Mouse (Mus musculus): ENCODE results near the gene Arntl2. TPM values are rescaled to one million over a fixed set of nuclear protein-coding genes. Genes with fewer than 3 reads are reported as not detected.

Arntl2 gene
- not detected in 2 replicates for polyA plus RNA-seq (2012)

GRCm38 (mm10) chr6:146795924-146796545 lies at the start of gene Arntl2:
Arntl2 (plus strand) TSS chr6:146796055.
- H3K4me3 ChIP-seq (replicated peaks) = peak within 1 kb of the TSS; percentile 3
- TF ChIP-seq TAL1 (IDR thresholded peaks at IDR 0.05; ENCODE audit: low read length) (no peak), GATA1 (IDR thresholded peaks at IDR 0.05; ENCODE audit: low read length) (no peak)

DNA sequence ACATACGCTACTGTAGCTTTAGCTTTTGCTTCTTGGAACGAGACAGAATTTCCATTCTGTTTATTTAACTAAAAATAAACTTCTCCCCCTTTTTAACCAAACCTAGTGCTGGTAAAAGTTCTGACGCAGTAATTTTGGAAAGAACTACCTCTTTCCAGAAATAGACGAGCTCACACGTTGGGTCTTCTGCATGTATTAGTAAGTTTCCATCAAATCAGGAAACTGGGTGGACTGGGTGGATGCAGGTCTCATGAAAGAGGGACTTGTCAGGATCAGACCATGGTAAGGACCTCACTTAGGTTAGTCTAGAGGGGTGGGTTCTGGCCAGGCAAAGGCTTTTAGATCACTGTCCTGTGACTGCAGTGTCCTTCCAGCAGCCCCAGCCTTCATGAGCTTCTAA lies 49.3 kb upstream of the Arntl2 start:
- no peaks in the 10 kb centered on the region; the same call in 1 of the 2 replicates for H3K4me1 ChIP-seq (ENCODE audit: control insufficient read depth)
- no peak overlapping the region for H3K4me3 ChIP-seq (replicated peaks)
- no peaks in the 10 kb centered on the region for H3K9me3 ChIP-seq (ENCODE audit: control insufficient read depth, low read length)
- TF ChIP-seq GATA1 (IDR thresholded peaks at IDR 0.05; ENCODE audit: low read length) (no peak), TAL1 (IDR thresholded peaks at IDR 0.05; ENCODE audit: low read length) (no peak)
- H3K36me3 ChIP-seq (ENCODE audit: control insufficient read depth) = no peaks in the 10 kb centered on the region
- H3K27me3 ChIP-seq (ENCODE audit: control insufficient read depth) = no peaks in the 10 kb centered on the region

More at GRCm38 (mm10) chr6:146795924-146796545, at the start of gene Arntl2:
- no peaks in the 10 kb centered on the region for H3K9me3 ChIP-seq (ENCODE audit: control insufficient read depth, low read length)
- H3K36me3 ChIP-seq (ENCODE audit: control insufficient read depth) = no peaks in the 10 kb centered on the region
- peaks cover 26% of the 10 kb centered on the region for H3K27me3 ChIP-seq (ENCODE audit: control insufficient read depth)
- no peaks in the 10 kb centered on the region; the same call in 1 of the 2 replicates for H3K4me1 ChIP-seq (ENCODE audit: control insufficient read depth)

DNA sequence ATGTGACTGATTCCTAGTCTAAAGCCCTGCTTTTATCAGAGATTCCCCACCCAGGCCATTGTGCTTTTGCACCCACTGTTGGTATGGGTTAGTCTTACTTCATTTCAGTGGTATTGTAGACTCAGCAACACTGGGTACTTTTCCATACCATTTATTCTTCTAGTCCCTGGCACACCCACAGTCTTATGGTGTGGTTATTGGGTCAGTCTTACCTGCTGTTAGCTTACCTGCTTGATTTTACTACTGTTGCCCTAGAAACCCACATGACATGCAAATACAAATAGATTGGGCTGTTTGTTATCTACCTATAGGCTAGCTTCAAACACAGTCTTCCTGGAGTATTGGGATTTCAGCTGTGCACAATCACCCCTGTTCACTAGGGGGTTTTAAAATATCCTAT lies 48.8 kb upstream of the Arntl2 start:
- Histone ChIP-seq H3K36me3 (ENCODE audit: control insufficient read depth) (no peaks in the 10 kb centered on the region), H3K27me3 (ENCODE audit: control insufficient read depth) (no peaks in the 10 kb centered on the region), H3K9me3 (ENCODE audit: control insufficient read depth, low read length) (no peaks in the 10 kb centered on the region), H3K4me1 (ENCODE audit: control insufficient read depth) (no peaks in the 10 kb centered on the region; the same call in 1 of the 2 replicates), H3K4me3 (replicated peaks) (no peak overlapping the region)
- TF ChIP-seq GATA1 (IDR thresholded peaks at IDR 0.05; ENCODE audit: low read length) (no peak), TAL1 (IDR thresholded peaks at IDR 0.05; ENCODE audit: low read length) (no peak)

DNA sequence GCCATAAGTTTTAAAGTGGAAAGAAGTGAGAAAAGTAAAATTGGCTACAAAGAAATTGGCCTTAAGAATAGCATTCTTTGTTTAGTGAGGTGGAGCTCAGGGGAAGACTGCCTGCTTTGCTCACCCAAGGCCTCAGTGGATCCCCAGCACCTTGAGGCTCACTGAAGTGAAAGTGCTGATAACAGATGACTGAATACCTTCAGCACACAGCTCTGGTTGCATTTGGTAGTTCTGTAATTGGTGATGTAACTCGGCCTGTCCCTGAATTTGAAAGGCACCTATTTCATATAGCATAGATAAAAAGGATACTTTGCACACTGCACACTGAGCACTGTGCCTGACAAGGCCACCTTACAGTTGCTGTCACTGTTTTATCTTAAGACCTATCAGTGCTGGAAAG lies 47.6 kb upstream of the Arntl2 start:
- H3K4me1 ChIP-seq (ENCODE audit: control insufficient read depth) = no peaks in the 10 kb centered on the region; the same call in 1 of the 2 replicates
- no peaks in the 10 kb centered on the region for H3K9me3 ChIP-seq (ENCODE audit: control insufficient read depth, low read length)
- TF ChIP-seq GATA1 (IDR thresholded peaks at IDR 0.05; ENCODE audit: low read length) = no peak
- no peak for TF ChIP-seq TAL1 (IDR thresholded peaks at IDR 0.05; ENCODE audit: low read length)
- no peak overlapping the region for H3K4me3 ChIP-seq (replicated peaks)
- no peaks in the 10 kb centered on the region for H3K36me3 ChIP-seq (ENCODE audit: control insufficient read depth)
- no peaks in the 10 kb centered on the region for H3K27me3 ChIP-seq (ENCODE audit: control insufficient read depth)

DNA sequence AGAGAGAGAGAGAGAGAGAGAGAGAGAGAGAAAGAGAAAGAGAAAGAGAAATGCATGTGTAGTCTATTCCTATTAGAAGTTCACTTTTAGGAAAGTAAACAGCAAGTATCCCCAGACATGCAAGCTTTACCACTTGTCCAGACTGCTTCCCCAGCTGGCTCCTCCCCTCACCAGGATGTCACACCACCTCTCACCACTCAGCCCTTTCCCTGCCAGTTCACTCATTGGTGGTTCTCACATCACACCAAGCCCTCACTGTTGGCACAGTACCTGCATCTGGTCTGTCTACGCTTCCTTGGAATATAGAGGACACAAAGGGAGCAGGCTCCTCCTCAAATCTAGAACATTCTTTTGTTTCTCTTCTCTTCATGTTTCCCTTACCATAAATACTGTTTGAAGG lies 44.2 kb upstream of the Arntl2 start:
- no peaks in the 10 kb centered on the region for H3K36me3 ChIP-seq (ENCODE audit: control insufficient read depth)
- no peaks in the 10 kb centered on the region for H3K9me3 ChIP-seq (ENCODE audit: control insufficient read depth, low read length)
- H3K4me1 ChIP-seq (ENCODE audit: control insufficient read depth) = peaks cover 8% of the 10 kb centered on the region
- H3K4me3 ChIP-seq (replicated peaks) = no peak overlapping the region
- H3K27me3 ChIP-seq (ENCODE audit: control insufficient read depth) = no peaks in the 10 kb centered on the region
- no peak for TF ChIP-seq TAL1 (IDR thresholded peaks at IDR 0.05; ENCODE audit: low read length)
- no peak for TF ChIP-seq GATA1 (IDR thresholded peaks at IDR 0.05; ENCODE audit: low read length)

GRCm38 (mm10) chr6:146752178-146752577 lies 43.7 kb upstream of the Arntl2 start:
- Histone ChIP-seq H3K4me1 (ENCODE audit: control insufficient read depth) (peaks cover 8% of the 10 kb centered on the region), H3K9me3 (ENCODE audit: control insufficient read depth, low read length) (no peaks in the 10 kb centered on the region), H3K4me3 (replicated peaks) (no peak overlapping the region), H3K36me3 (ENCODE audit: control insufficient read depth) (no peaks in the 10 kb centered on the region), H3K27me3 (ENCODE audit: control insufficient read depth) (no peaks in the 10 kb centered on the region)
- no peak for TF ChIP-seq TAL1 (IDR thresholded peaks at IDR 0.05; ENCODE audit: low read length)
- TF ChIP-seq GATA1 (IDR thresholded peaks at IDR 0.05; ENCODE audit: low read length) = no peak

- Histone ChIP-seq H3K9me3 (ENCODE audit: control insufficient read depth, low read length) (no peaks in the 10 kb centered on the region), H3K4me1 (ENCODE audit: control insufficient read depth) (peaks cover 8% of the 10 kb centered on the region), H3K4me3 (replicated peaks) (no peak overlapping the region), H3K36me3 (ENCODE audit: control insufficient read depth) (no peaks in the 10 kb centered on the region), H3K27me3 (ENCODE audit: control insufficient read depth) (no peaks in the 10 kb centered on the region)
- TF ChIP-seq TAL1 (IDR thresholded peaks at IDR 0.05; ENCODE audit: low read length) = no peak
- TF ChIP-seq GATA1 (IDR thresholded peaks at IDR 0.05; ENCODE audit: low read length) = no peak
Observed at GRCm38 (mm10) chr6:146752612-146753011, 43.2 kb upstream of the Arntl2 start.

DNA sequence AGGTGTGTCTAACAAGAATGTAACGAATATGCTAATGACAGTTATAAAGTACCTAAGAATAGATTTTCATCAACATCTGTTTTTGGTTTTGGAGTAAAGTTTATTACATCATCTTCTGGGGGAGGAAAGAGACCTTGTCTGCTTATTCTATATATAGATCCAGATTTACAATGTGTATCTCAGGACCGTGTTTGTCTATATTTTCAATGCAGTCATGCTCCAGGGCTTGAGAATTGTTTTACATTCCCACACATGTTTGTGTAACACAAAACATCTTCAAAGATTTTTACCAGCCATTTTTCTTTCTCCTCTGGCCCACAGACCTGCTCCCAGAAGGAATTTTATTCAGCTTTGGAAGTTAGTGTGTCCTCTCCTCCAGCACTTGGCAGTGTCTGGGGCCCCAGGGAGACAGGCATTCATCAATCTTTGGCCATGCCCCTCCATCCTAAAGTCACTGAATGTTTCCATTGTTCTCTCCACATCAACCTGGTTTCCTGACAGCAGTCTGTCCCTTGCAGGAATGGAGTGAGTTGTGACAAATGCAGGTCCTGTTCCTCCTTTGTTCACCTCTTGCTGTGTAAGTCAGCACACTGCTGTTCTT lies 42.2 kb upstream of the Arntl2 start:
- Histone ChIP-seq H3K27me3 (ENCODE audit: control insufficient read depth) (no peaks in the 10 kb centered on the region), H3K4me3 (replicated peaks) (no peak overlapping the region), H3K36me3 (ENCODE audit: control insufficient read depth) (no peaks in the 10 kb centered on the region), H3K9me3 (ENCODE audit: control insufficient read depth, low read length) (no peaks in the 10 kb centered on the region), H3K4me1 (ENCODE audit: control insufficient read depth) (peaks cover 8% of the 10 kb centered on the region)
- TF ChIP-seq TAL1 (IDR thresholded peaks at IDR 0.05; ENCODE audit: low read length) (no peak), GATA1 (IDR thresholded peaks at IDR 0.05; ENCODE audit: low read length) (no peak)

- Histone ChIP-seq H3K9me3 (ENCODE audit: control insufficient read depth, low read length) (no peaks in the 10 kb centered on the region), H3K27me3 (ENCODE audit: control insufficient read depth) (no peaks in the 10 kb centered on the region), H3K4me3 (replicated peaks) (no peak overlapping the region), H3K4me1 (ENCODE audit: control insufficient read depth) (peaks cover 8% of the 10 kb centered on the region), H3K36me3 (ENCODE audit: control insufficient read depth) (peaks cover 1% of the 10 kb centered on the region; the same call in 1 of the 2 replicates)
- no peak for TF ChIP-seq TAL1 (IDR thresholded peaks at IDR 0.05; ENCODE audit: low read length)
- TF ChIP-seq GATA1 (IDR thresholded peaks at IDR 0.05; ENCODE audit: low read length) = no peak
Observed at GRCm38 (mm10) chr6:146755136-146755535, 40.7 kb upstream of the Arntl2 start.
